ENCODE assay signal across 4 mouse cellular contexts in genomic region chr4:61989941-61990340, GRCm38 (mm10).
DNase-seq lines count a peak whose midpoint lies in the region.

No protein-coding gene starts in this region.

- DNase-seq in ES-CJ7 (ENCODE audit: low read depth, low spot score) (peak; percentile 79), R1 (ENCODE audit: low read depth, low spot score) (peak; percentile 72), ZHBTc4 (ENCODE audit: low read depth, low spot score) (peak; percentile 69)
- DNase-seq in heart, adult 11 months: peak; percentile 35

Comparison
In these comparisons a context has a peak if more than half of its experiments do, and no peak if none do; other contexts are left out.
1. Peak in every context shown above with its lines: DNase-seq.